Mouse (Mus musculus): ENCODE results near the gene Dand5.

- TF ChIP-seq CTCF (IDR thresholded peaks at IDR 0.05; ENCODE audit: low read depth): peak; percentile 94
- TF ChIP-seq EP300 (IDR thresholded peaks at IDR 0.05; ENCODE audit: low read depth): no peak
These were observed 9.6 kb downstream of the Dand5 start for GRCm38 (mm10) chr8:84813059-84813458.
